Mouse (Mus musculus) fat pad, adult 2 months (tissue): ENCODE measurements around the gene Ppp5c.
A peak's percentile ranks its signal among the peaks of the same experiment; 100 is the strongest.
"Not testable (repeated sequence)": the region's sequence is repeated elsewhere in the genome, so short reads cannot be mapped to it uniquely, and the experiment has no call there.

ENCODE experiments used
- DNase-seq: peaks from one replicate; pipeline ENCODE4 v3.0.0-alpha.2; 2011; ENCODE audit warnings: low read depth, low spot score; ENCODE audit errors: extremely low read depth

Ppp5c gene

DNA sequence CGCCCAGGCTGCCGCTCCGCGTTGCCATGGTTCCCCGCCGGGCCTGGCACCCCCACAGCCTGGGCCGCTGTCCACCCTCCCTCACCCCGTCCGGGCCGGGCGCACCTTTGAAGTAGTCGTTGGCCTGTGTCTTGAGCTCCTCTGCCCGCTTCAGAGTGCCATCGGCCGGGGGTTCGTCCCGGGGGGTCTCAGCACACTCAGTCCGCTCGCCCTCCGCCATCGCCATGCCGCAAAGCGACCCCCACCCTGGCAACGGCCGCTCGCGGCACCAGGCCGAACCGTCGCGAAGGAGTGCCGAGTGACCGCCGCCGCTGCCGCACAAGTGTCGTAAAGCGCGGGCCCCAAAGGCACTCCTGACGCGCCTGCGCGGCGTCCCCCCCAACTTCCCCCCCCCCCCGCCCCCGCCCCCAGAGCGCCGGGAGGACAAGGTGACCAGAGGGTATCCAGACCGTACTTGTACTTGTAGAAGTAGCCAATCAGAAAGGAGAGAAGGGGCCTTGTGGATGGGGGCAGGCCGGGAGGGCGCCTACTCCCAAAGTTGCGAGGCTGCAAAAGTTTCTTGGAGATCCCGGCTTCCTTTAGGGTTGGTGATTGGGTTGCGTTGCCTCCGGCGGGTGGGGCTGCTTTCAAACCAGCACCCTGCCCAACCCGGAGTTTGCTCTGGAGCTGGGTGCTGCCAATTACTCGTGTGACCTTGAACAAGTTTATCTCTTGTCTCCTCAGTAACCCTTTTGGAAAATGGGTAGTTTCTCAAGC lies at the start of gene Ppp5c:
Gene Ppp5c, minus strand, starts transcription at position 337 of the 756 bp plus-strand sequence.
- DNase-seq = no peak

DNA sequence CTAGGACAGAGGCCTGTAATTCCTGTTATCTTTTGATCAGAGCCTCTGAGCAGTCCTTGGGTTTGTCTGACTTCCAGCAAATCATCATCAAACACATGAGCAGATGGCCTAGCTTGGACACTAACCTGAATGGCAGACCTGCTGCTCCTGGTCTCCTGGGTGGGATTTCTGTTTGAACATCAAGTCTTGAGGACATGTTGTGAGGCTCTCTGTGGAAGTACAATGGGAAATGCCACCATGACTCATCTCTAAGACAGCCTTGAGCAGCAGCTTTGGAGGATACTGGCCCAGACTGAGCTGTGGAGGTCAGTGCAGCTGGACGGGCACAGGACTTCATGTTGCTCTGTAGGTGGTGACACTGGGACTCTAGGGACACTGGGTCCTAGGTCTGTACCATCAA lies 48.8 kb upstream of the Ppp5c start:
- DNase-seq = no peak

DNA sequence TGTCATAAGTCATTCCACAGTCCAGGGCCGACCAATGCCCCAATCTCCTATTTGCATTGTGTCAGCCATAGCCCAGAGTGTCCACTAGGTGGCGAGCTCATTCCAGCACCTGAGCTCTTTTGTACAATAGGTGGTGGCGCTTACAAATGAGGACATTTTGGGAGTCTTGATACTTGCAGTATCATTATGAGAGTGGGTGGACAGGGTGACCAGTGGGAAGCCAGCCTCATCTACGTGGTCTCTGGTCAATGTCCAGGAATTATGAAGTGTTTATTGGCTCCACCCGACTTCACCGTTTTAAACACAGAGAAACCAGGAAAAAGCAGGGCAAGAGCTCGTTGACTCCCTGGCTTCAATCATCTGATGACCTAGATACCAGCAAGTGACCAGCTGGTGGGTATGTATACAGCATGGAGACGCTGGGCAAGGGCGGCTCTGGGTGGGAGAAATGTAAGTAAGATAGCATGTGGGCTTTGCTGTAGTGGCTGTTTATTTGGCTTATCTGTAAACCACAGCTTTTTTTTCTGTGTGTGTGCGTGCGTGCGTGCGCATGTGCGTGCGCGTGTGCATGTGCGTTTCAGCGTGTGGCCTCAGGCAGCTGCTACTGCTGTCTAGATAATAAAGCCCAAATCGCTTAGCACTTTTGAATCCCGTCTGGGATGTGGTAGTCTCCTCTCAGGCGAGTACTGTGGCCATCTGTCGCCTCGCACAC lies 46.3 kb upstream of the Ppp5c start, which contains the start of gene Psg16:
Gene Psg16, plus strand, starts transcription at position 137 of the 712 bp plus-strand sequence.
- no peak for DNase-seq

DNA sequence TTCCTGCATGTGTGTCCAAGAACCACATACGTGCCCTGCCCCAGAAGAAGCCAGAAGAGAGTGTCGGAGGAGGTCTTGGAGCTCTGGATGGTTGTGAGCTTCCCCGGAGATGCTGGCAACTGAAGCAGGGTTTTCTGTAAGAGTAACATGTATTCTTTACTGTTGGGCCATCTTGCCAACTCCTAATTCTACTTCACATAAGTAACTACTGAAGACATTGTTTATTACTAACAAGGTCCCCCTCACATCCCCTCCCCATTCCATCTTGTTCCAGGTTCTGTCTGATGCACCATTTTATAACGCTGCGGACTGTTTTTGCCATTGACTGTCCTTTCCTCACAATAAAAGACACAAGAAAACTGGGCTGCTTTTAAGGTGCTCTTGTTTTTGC lies 45.8 kb upstream of the Ppp5c start:
- no peak for DNase-seq

DNA sequence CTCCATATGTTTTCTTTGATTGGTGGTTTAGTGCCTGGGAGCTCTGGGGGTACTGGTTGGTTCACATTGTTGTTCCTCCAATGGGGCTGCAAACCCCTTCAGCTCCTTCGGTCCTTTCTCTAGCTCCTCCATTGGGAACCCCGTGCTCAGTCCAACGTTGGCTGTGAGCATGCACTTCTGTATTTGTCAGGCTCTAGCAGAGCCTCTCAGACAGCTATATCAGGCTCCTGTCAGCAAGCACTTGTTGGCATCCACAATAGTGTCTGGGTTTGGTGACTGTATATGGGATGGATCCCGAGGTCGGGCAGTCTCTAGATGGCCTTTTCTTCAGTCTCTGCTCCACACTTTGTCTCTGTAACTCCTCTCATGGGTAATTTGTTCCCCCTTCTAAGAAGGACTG lies 39.9 kb upstream of the Ppp5c start:
- not testable (repeated sequence) for DNase-seq

DNA sequence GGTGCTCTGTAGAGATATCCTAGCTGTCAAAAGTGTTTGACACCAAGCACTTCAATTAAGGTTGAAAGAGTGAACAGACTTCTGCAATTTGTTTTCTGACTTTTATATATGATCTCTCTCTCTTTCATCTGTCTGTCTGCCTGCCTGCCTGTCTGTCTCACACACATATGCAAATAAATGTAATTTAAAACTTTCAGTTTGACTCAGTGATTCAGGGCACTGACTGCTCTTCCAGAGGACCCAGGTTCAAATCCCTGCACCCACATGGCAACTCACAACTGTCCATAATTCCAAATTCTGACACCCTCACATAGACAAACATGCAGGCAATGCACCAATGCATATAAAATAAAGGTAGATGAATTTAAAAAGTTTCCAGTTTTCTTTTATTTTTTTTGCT lies 39.3 kb upstream of the Ppp5c start:
- DNase-seq = no peak

DNA sequence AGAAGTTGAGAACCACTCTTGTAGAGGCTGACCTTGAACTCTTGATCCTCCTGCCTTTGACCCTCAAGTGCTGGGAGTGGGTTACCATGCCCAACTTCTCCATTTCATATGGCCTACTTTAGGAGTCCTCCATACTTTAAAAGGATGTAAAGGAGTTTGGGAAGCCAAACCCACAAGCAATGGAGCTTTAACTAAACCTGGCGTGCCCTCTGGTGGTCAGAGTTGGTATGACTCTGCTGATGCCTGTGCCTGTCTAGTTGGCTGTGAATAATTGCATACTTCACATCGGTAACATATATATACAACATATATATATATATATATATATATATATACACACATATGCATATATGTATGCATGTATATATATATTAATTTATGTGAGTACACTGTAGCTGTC lies 38.7 kb upstream of the Ppp5c start:
- DNase-seq = no peak

DNA sequence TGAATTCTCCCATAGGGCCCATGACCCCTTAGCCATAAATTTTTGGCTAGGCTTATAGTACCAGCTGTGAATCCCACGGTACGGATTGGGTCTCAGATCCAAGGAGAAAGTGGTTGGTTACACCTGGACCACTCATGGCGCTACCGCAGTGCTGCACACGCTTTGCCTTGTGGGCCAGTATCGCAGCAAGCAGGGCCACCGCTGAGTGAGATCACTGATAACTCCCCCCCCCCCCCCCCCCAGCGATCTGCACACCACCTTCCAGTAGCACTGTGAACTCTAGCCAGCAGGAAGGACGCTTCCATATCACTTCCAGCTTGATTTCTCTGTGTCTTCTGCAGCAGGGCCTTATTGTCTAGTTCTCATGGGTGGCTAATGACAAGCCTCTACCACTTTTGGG lies 37.9 kb upstream of the Ppp5c start:
- no peak for DNase-seq

DNA sequence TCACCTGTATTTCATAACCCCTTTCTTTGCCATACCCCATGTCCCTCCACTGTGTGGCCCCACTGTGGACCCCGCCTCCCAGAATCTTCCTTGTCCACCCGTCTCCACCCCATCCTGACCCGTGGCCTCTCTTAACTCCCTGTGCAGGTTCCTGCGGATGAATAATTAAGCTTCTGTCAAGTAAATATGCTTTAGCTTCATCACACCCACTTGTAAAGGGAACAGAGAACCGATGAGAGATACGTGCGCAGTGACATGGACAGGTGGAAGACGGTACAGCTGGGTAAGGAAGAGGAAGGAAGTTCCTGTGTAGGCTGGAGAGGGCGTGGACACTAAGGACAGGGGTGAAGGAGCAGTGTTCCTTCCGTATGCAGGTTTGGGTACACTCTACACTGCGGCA lies 35.1 kb upstream of the Ppp5c start:
- no peak for DNase-seq

DNA sequence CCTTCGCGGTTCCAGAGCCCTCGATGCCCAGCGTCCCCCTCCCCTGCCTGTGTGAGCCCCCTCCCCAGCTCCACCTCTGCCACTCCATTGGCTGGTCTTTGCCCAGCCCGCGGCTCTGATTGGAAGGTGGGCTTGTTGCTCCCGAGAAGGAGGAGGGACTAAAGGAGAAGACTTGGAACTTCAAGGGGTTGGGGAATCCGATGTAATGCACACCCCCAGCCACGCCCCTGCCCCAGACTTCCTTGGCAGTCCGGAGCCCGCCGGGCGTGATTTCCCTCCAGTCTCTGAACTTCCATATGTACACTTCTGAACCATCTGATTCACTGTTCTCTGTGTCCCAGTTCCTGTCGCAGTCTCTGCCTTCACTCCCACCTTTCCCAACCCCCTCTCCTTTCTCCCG lies 34.7 kb upstream of the Ppp5c start, which contains the start of gene Hif3a:
Gene Hif3a, minus strand, starts transcription at position 39 of the 400 bp plus-strand sequence.
- no peak for DNase-seq

DNA sequence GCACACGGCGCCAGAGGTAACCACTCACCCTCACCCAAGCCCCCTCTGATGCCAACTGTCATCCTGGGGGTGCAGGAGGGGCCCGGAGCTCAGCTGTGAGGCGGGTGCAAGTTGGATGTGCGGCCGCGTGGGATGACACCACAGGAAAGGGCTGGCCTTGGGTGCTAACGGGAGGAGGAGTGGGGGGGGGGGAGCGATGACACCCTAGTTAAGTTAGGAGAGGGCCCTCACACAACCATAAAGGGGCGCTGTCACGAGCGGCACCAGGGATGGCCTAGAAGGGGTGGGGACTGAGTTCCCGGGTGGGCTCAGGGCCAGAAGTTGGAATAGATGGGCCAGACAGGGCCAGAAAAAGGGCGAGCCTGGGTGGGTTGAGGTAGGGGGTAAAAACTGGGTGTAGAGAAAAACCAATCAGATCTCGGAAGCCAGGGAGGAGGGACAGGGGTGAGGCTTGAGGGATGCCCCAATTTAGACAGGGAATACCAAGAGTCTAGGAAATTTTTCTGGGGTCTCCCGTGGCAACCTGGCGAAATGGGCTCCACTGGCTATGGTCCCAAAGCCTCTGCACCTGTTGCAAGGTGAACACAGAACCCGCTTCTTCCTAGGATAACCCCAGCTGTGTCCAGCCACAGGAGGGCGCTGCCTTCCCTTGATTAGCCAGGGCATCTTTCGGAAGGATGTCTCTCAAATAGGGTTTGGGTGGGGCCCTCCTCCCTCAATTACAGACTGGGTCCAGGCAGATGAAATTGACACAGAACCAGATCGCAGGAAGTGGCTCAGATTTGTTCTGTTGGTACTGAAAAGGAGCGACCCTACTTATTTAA lies 33.3 kb upstream of the Ppp5c start:
- no peak for DNase-seq

DNA sequence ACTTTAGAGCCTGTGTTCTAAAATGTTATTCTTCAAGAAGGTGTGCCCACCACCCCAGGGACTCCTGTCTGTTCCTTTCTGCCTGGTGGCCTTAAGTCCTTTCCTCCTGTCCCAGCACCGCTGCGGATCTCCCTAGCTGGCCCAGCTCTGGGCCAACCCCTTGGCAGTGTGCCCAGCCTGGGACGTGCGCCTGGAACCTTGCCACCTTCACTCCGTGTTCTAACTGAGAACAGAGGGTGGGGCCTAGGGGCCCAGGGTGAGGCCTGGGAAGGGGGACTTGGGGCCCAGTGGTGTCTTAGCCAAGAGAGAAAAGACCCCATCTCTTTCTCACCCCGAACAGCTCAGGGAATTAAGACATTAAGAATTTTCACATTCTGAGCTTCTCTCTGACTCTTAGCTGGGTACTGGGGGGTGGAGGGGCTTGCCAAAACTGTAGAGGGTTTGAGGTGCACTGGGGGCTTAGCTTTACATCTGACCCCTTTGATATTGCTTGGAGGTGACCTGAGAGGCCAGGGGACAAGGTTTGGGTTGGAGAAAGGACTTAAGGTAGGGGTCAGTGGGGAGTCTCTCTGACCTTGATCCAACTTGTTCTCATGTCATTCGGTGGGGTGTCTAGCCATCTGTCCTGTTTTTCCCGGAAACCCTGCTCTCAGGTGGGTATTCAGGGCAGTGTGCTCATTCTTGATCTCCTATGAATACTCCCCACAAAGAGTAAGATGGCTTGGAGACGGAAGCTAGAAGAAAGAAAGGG lies 32.5 kb upstream of the Ppp5c start:
- DNase-seq = no peak

DNA sequence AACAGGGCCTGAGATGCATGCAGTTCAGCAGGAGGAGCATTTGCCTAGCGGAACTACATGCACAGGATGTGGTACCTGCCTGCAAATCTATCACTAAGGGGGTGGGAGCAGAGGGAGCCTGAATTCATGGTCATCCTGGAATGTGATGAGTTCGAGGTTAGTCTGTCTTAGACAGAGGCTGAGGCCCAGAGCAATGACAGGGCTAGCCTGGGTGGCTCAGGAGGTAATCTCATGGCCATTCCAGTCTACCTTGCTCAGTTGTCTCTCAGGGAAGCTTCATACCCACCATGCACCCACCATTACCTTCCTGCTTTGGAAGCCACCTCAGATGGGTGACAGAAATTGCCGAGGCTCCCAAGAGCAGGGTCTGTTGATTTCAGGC lies 31.7 kb upstream of the Ppp5c start:
- no peak for DNase-seq

DNA sequence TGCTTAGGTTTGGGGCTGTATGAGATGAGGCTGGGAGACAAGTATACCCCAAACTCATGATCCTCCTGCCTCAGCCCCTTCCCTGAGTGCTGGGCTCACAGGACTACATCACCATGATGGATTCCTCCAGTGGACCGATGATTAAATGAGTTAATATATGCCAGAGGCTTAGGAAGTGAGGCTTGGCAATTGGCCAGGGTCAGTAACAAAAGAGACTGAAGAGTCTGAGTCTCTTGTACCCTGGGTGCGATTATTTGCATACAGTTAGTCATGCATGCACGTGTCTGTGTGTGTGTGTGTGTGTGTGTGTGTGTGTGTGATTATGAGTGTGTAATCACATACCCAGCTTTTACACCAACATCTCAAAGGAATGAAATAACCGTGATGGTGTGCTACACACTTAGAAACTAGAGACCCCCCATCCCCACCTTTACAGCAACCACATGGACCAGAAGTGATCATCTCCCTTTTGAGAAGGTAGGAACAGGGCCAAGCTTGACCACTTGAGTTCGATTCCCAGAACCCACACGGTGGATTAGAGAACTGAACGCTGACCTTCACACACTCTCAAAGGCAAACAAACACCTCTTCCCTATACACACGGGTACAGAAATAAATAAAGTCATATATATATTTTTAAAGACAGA lies 31.2 kb upstream of the Ppp5c start:
- no peak for DNase-seq

DNA sequence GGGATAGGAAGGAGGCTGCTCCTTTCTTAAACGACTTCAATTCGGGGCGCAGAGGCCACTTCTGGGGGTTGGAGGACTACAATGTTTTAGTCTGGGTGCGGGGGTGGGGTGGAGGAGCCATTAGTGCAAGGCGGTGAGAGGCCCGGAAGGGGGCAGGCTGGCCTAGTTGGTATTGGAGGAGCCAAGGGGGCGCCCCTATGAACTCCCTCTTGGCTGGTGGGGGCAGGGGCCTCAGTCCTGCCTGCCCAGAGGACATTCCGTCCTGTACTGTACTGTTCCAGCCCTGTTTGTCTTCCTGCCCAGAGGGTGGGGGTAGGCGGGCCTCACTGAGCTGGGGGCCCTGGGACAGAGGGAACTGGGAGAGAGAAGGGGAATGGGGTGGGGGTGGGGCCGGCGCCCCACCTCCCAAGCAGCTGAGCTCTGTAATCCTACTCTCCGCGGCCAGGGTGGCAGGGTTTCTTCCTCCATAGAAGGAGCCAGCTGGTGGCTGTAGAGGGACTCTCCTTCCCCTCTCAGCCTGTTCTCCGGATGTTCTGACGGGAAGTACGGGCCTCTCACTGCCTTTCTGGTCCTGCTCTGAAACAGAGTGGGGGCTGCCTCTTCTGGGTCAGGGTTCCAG lies 30.5 kb upstream of the Ppp5c start:
- no peak for DNase-seq

DNA sequence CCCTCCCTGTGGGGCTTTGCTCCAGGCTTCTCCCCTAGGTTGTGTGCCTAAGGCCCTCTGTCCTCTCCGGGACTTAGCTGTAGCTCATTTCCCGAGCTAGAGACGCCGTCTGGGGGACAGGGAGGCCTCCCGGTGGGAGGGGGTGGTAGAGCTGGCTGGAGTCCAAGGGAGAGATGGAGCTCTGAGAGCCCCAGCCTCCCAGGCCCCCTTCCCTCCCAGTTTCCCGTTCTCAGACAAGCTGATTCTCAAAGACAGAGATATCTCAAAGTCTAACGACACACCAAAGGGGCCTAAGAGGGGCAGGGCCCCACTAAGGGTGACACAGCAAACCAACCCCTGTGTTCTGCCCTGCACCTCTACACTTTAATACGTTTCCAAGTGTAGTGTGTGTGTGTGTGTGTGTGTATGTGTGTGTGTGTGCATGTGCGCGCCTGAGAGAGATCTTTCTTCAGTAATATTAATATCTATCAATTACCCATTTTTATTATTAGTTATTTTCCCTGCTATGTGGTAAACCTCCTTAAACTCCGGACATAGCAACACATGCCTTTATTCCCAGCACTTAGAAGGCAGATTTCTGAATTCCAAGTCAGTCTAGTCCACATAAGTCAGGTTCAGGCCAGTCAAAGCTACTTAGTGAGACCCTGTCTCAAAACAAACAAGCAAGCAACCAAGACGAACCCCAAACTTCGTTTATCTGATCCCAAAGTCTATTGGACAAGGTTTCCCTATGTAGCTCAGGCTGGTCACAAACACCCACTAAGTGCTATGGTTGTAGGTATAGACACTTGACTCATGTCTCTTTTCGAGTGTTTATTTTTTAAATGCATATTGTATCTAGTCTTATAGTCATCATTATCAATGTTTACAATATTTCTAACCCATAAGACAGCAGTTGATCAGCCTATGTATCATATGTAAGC lies 29.1 kb upstream of the Ppp5c start:
- no peak for DNase-seq

DNA sequence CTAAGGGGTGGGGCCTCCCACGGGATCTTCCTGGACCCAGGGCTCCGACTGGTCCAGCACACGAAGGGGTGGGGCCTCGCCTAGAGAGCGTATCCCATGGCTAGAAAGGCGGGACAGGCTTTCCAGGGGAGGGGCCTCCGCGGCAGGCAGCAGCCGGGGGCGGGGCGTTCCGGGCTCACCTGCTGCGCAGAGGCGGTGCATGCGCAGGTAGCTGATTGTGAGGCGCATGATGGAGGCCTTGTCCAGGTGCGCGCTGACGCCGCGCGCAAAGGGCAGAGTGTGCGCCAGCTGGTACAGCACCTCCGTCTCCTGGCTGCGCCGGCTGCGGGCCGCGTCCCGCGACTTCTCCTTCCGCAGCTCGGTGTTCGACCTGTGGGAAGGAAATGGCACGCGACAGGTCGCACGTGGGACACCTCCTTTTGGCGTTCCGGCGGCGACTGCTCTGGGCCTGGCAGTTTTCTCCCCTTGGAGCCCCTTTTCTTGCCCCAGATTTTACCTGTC lies 28.4 kb upstream of the Ppp5c start:
- DNase-seq = peak; percentile 43

DNA sequence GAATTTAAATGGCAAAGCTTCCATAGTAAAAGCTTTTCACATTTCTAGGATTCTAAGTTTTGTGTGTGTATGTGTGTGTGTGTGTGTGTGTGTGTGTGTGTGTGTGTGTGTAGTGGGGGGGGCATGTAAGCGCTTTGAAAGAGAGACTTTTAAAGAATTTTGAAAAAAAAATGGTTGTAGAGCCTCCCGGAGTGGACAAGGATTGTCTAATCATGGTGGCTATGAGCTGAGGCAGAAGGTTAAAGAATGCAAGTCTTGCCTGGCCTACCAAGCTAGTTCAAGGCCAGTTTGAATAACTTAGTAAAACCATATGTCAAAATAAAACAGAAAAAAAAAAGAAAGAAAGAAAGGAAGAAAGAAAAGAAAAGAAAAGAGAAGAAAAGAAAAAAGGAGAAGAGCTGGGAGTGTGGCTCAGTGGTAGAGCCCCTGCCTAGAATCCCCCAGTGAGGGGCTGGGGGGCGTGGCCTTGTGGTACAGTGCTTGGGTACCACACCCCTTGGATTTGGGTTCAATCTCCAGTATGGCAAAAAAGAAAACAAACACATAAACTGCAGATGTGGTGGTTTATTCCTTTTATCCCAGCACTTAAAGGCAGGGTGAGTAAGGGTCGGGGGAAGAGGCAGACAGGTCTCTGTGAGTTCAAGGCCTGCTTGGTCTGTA lies 27.7 kb upstream of the Ppp5c start:
- DNase-seq = no peak
